Mouse (Mus musculus): ENCODE data around the gene 4930453N24Rik. TPM values are rescaled to one million over a fixed set of nuclear protein-coding genes. Genes with fewer than 3 reads are reported as not detected.

4930453N24Rik gene
- polyA plus RNA-seq (2016; fragmentation: Nextera tagmentation; extraction: Ambion mirVana), result 29.1 and 29.3 TPM in 2 replicates

DNA sequence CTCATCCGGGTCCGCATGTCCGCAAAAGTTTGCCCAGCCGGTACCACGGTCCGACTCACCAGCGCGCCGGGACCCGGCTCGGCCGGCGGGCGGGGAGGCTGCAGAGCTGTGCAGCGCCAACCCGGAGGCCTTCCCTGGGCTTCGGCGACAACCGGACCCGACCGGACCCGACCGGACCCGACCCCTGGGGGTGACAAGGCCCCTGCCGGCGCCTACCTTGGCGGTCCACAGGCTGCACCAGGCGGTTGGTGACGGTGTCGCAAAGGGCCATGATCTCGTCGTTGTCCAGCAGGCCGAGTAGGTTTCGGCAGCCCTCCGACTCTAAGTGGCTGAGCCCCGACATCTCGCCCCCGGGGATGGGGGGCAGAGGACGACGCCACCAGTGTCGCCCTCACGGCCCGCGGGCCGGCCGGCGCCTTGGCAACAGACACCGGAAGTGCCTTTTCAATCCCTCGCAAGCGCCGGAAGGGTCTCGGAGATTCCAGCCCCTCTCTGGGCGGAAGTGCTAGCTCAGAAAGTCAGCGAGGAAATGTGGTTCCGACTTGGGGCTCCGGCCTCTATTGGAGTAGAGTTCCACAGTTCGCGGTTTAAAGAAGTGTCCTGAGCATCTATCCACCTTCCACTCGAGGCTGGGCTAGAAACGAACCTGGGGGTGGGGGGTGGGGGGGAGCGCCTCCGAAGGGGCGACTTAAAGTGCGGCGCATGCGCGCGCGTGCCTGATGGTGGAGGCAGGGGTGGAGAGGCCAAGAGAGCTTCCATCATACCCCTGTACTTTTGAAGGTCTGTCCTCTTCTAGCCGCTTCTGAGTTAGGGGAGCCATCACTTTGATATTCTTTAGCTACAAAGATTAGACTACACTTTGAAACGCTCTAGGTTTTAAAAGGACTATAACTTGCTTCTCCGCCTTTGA, at the start of gene 4930453N24Rik:
4930453N24Rik (minus strand) TSS at position 641 of the 910 bp plus-strand sequence.
- WGBS, result 2% methylated on average over 72 of the region's 72 CpGs
- no peaks in the 10 kb centered on the region for H3K9me3 ChIP-seq
- peak within 1 kb of the TSS; percentile 86 for H3K4me3 ChIP-seq
- peak within 1 kb of the TSS; percentile 62 for H3K4me2 ChIP-seq (replicated peaks)
- H3K9ac ChIP-seq (replicated peaks), result peak within 1 kb of the TSS; percentile 85
- peaks cover 14% of the 10 kb centered on the region for H3K4me1 ChIP-seq
- H3K27ac ChIP-seq (replicated peaks), result peak within 1 kb of the TSS; percentile 86
- peaks cover 17% of the 10 kb centered on the region for H3K36me3 ChIP-seq
- H3K27me3 ChIP-seq, result 0 out of 2 replicates have a peak, but pooled peaks cover 5% of the 10 kb centered on the region
- ATAC-seq (ENCODE audit: low FRiP score, low read depth), result peak; percentile 96

DNA sequence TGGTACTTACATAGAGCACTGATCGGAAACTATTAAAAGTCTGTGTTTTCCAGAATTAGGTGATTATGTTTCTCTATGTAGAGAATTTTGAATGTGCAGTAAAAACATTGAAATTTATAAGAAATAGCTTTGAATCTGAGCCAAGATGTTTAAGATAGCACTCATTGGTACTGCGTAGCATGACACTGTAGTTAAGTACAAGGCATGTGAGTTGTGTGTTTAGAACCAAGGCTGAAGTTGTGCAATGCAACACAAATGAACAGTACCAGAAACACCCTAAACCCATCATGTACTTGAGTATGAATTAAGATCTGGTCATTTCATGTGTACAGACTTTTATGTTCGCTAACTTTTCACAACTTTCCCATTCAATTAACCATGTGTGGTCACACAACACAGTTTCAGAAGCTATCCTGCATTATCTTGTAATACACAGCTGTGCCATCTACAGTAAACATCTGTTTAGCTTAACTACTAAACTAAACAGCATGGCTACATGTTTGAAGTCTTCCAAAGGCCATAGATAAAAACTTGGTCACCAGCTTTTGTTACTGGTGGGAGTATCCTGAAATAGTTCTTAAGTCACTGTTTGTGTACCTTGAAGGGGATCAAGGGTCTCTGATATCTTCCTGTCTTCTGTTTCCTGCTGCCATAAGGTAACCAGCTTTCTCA, 46.3 kb upstream of the 4930453N24Rik start:
- WGBS, result 95% methylated on average over 3 of the region's 3 CpGs
- Histone ChIP-seq H3K4me2 (replicated peaks) (no peak overlapping the region), H3K27ac (replicated peaks) (no peak overlapping the region), H3K9me3 (no peaks in the 10 kb centered on the region), H3K9ac (replicated peaks) (no peak overlapping the region), H3K27me3 (no peaks in the 10 kb centered on the region), H3K4me1 (no peaks in the 10 kb centered on the region), H3K36me3 (peaks cover 7% of the 10 kb centered on the region), H3K4me3 (no peak overlapping the region)
- no peak for ATAC-seq (ENCODE audit: low FRiP score, low read depth)

DNA sequence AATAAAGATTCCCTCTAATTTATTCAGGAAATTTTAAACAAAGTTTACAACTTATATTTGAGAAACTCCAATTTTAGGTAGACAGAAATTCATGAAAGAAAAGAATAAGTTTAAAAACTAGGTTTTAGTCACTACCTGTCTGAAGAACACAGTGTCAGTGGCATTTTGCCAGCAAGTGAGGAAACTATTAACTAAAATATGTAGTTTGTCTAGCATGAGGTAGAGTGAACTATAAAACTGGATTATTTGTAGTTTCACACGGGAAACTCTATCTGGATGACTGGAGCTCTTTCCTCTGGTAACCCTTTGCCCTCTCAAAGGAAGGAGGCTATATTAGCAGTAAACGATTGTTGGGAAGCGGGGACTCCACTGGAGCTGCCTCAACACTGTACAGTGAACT, 32.1 kb upstream of the 4930453N24Rik start:
- Histone ChIP-seq H3K9me3 (0 out of 2 replicates have a peak, but pooled peaks cover 3% of the 10 kb centered on the region), H3K4me1 (no peaks in the 10 kb centered on the region), H3K4me3 (no peak overlapping the region), H3K27me3 (no peaks in the 10 kb centered on the region), H3K4me2 (replicated peaks) (no peak overlapping the region), H3K27ac (replicated peaks) (no peak overlapping the region), H3K9ac (replicated peaks) (no peak overlapping the region), H3K36me3 (peaks cover 10% of the 10 kb centered on the region; the same call in 1 of the 2 replicates)
- ATAC-seq (ENCODE audit: low FRiP score, low read depth), result no peak
- WGBS, result 90% methylated on average over 3 of the region's 3 CpGs

DNA sequence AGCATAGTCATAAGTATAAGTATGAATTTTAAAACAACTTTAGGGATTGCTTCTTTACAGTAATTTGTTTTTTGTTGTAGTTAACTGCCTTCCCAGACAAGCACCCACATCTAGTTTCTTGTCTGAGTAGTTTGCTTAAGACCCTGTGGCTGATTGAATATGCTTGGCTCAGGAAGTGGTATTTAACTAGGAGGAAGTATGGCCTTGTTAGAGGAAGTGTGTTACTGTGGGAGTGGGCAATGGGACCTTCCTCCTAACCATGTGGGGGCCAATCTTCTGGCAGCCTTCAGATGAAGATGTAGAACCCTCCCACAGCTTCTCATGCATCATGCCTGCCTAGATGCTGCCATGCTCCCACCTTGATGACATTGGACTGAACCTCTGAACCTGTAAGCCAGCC, 30.7 kb upstream of the 4930453N24Rik start:
- H3K4me1 ChIP-seq, result no peaks in the 10 kb centered on the region
- no peak overlapping the region for H3K4me3 ChIP-seq
- H3K9ac ChIP-seq (replicated peaks), result no peak overlapping the region
- no peak for ATAC-seq (ENCODE audit: low FRiP score, low read depth)
- no peak overlapping the region for H3K27ac ChIP-seq (replicated peaks)
- H3K4me2 ChIP-seq (replicated peaks), result no peak overlapping the region
- no peaks in the 10 kb centered on the region for H3K27me3 ChIP-seq
- H3K9me3 ChIP-seq, result 0 out of 2 replicates have a peak, but pooled peaks cover 3% of the 10 kb centered on the region
- peaks cover 10% of the 10 kb centered on the region; the same call in 1 of the 2 replicates for H3K36me3 ChIP-seq

DNA sequence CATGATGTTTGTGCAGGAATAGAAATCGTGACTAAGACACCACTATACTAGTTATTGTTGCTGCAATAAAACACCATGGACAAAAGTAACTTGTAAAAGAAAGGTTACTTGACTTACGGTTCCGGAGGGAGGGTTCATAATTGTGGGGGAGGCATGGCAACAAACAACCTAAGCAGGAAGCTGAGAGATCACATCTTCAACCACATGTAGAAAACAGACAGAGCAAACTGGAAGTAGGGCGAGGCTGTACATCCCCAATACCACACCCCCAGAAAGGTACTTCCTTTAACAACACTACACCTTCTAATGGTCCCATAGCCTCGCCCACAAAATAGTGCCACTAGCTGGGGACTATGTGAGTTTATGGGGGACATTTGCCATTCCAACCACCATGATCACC, 29.4 kb upstream of the 4930453N24Rik start:
- 0 out of 2 replicates have a peak, but pooled peaks cover 2% of the 10 kb centered on the region for H3K9me3 ChIP-seq
- H3K4me2 ChIP-seq (replicated peaks), result no peak overlapping the region
- peaks cover 4% of the 10 kb centered on the region; the same call in 1 of the 2 replicates for H3K36me3 ChIP-seq
- no peak overlapping the region for H3K4me3 ChIP-seq
- no peak for ATAC-seq (ENCODE audit: low FRiP score, low read depth)
- H3K27me3 ChIP-seq, result no peaks in the 10 kb centered on the region
- no peak overlapping the region for H3K27ac ChIP-seq (replicated peaks)
- no peak overlapping the region for H3K9ac ChIP-seq (replicated peaks)
- 90% methylated on average over 5 of the region's 5 CpGs for WGBS
- no peaks in the 10 kb centered on the region for H3K4me1 ChIP-seq

DNA sequence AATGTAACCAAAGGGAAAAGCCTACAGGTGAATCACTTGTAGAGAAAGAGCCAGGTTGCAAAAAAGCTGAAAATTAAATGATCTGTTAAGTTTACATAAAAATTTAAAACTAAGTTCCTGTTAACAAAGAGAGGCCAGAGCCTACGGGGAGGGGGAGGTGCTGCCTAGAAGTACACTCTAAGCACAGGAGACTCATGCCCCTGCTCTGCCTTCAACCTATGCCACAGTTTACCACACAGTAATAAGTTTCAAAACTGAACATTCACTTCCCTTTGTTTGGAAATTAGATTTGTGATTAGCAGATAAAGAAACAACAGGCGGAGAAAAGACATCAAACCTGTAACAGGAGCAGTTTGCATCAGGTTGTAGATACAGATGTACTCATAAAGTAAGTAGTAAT, 23.8 kb upstream of the 4930453N24Rik start:
- no peaks in the 10 kb centered on the region for H3K36me3 ChIP-seq
- no peak overlapping the region for H3K9ac ChIP-seq (replicated peaks)
- H3K9me3 ChIP-seq, result no peaks in the 10 kb centered on the region
- no peak for ATAC-seq (ENCODE audit: low FRiP score, low read depth)
- H3K27me3 ChIP-seq, result no peaks in the 10 kb centered on the region
- WGBS, result 83% methylated on average over 2 of the region's 2 CpGs
- no peaks in the 10 kb centered on the region for H3K4me1 ChIP-seq
- no peak overlapping the region for H3K27ac ChIP-seq (replicated peaks)
- H3K4me3 ChIP-seq, result no peak overlapping the region
- H3K4me2 ChIP-seq (replicated peaks), result no peak overlapping the region

DNA sequence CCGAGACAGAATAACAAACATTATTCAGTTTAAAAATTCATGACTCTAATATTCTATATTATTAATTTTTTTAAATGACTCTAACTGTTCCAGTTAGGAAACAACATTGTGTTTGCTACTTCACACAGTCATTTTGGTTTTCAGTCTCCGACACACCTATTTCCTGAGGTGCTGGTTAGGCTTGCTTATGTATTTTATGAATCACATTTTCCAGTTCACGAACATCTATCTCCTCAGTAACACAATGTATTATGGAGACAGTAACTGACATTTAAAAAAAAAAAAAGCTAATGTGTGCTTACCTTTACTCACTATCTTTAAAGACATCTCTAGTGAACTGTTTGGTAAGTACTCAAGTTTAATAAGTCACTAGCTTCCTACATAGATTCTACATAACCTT, 18.7 kb upstream of the 4930453N24Rik start:
- ATAC-seq (ENCODE audit: low FRiP score, low read depth), result no peak
- no peaks in the 10 kb centered on the region for H3K9me3 ChIP-seq
- no peak overlapping the region for H3K27ac ChIP-seq (replicated peaks)
- H3K4me1 ChIP-seq, result no peaks in the 10 kb centered on the region
- no peak overlapping the region for H3K4me2 ChIP-seq (replicated peaks)
- 93% methylated on average over 3 of the region's 3 CpGs for WGBS
- no peak overlapping the region for H3K4me3 ChIP-seq
- H3K36me3 ChIP-seq, result peaks cover 18% of the 10 kb centered on the region
- H3K9ac ChIP-seq (replicated peaks), result no peak overlapping the region
- no peaks in the 10 kb centered on the region for H3K27me3 ChIP-seq

DNA sequence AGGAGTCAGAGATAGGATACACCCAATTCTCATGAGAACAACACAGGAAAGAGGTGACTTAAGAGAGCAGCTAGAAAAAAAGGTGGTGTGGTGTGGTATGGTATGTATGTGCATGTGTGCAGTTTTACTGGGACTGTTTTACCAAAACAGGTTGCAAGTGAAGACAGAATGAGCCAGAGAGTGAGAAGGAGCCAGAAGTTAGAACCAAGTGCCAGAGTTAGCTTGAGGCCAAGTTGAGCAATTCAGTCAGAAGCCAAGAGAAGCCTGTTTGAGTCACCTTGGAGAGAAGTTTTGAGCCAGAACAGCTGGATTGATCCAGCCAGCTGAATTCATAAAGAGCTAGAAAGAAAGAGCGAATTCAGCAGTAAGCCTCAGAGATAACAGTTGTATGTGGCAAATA, 4.6 kb upstream of the 4930453N24Rik start:
- 87% methylated on average over 1 of the region's 1 CpGs for WGBS
- Histone ChIP-seq H3K27ac (replicated peaks) (no peak overlapping the region), H3K4me3 (no peak overlapping the region), H3K36me3 (no peaks in the 10 kb centered on the region), H3K9ac (replicated peaks) (no peak overlapping the region), H3K27me3 (0 out of 2 replicates have a peak, but pooled peaks cover 5% of the 10 kb centered on the region), H3K4me2 (replicated peaks) (no peak overlapping the region), H3K9me3 (no peaks in the 10 kb centered on the region), H3K4me1 (peaks cover 3% of the 10 kb centered on the region)
- ATAC-seq (ENCODE audit: low FRiP score, low read depth), result no peak

DNA sequence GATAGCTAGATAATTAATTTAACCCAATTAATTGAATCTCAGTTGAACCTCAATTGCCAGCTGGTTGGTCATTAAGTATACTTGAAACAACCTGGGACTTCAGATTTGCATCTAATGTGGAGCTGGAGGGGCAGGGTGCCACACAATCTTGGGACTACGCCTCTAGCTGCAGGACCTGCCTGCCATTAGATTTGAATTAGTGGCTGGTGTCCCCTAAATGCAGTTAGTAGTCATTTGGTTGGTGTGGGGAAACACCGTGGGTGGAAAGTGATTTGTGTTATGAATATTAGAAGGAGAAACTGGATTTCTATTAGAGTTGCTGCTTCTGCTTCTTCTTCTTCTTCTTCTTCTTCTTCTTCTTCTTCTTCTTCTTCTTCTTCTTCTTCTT, 464 bp upstream of the 4930453N24Rik start:
- no peak overlapping the region for H3K9ac ChIP-seq (replicated peaks)
- WGBS, result 73% methylated on average over 2 of the region's 2 CpGs
- peak; percentile 5; the same call in 1 of the 2 replicates for ATAC-seq (ENCODE audit: low FRiP score, low read depth)
- H3K27me3 ChIP-seq, result 0 out of 2 replicates have a peak, but pooled peaks cover 5% of the 10 kb centered on the region
- H3K27ac ChIP-seq (replicated peaks), result peak overlapping the region; percentile 86; the same call in 1 of the 2 replicates
- peak overlapping the region; percentile 86 for H3K4me3 ChIP-seq
- peaks cover 11% of the 10 kb centered on the region; the same call in 1 of the 2 replicates for H3K36me3 ChIP-seq
- no peaks in the 10 kb centered on the region for H3K9me3 ChIP-seq
- peak overlapping the region; percentile 62 for H3K4me2 ChIP-seq (replicated peaks)
- peaks cover 14% of the 10 kb centered on the region for H3K4me1 ChIP-seq

DNA sequence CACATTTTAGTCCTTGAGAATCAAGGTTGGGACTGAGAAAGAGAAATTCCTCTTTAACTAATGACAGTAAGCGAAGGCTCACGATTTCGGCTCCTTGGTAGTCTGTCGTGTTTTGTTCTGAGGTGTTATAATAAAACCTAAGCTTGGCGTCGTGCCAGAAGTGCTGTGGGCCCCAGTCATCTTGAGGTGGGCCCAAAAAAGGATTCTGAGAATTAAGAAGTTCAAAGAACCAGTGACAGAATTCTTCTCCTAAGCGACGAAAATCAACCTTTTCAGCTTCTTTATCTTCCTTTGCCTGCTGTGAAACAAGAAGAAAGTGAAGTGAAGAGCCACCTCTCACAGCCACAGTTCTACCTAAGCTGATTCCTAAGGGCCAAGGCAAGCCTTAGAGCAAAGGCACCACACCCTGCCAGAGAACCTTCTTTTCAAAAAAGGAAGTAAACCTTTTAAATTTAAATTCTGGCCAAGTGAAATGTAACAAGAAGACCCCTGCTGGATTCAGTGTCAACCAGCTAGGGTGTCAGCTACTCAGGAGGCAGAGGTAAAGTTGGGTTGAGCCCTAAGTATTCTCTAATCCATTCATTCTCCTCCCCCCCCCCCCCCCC, 4.2 kb downstream of the 4930453N24Rik start:
- H3K9ac ChIP-seq (replicated peaks), result no peak overlapping the region
- peaks cover 50% of the 10 kb centered on the region for H3K36me3 ChIP-seq
- no peaks in the 10 kb centered on the region for H3K27me3 ChIP-seq
- peaks cover 6% of the 10 kb centered on the region for H3K9me3 ChIP-seq
- no peak overlapping the region for H3K4me3 ChIP-seq
- no peak overlapping the region for H3K4me2 ChIP-seq (replicated peaks)
- H3K27ac ChIP-seq (replicated peaks), result no peak overlapping the region
- peaks cover 14% of the 10 kb centered on the region for H3K4me1 ChIP-seq
- ATAC-seq (ENCODE audit: low FRiP score, low read depth), result no peak
- 91% methylated on average over 8 of the region's 8 CpGs for WGBS

DNA sequence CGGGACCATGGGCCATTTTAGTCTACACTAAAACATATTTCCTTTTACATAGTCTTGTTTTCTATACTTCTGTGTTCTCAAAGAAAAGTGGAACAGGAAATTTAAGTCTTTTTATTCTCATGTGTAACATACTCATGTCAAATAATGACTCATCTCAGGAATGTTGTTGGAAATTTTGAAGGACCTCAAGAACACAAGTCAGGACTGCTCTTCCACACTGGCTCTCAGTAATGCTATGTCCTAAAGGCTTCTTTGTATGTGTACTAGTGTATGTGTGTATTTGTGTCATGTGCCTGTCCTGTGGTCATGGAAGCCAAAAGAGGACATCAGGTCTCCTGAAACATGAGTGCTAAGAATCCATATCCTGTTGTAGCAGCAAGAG, 11.7 kb downstream of the 4930453N24Rik start:
- H3K27ac ChIP-seq (replicated peaks), result no peak overlapping the region
- no peak overlapping the region for H3K4me2 ChIP-seq (replicated peaks)
- H3K4me1 ChIP-seq, result no peaks in the 10 kb centered on the region
- H3K9me3 ChIP-seq, result peaks cover 6% of the 10 kb centered on the region
- 100% methylated on average over 1 of the region's 1 CpGs for WGBS
- peaks cover 19% of the 10 kb centered on the region for H3K36me3 ChIP-seq
- no peak for ATAC-seq (ENCODE audit: low FRiP score, low read depth)
- no peak overlapping the region for H3K9ac ChIP-seq (replicated peaks)
- no peaks in the 10 kb centered on the region for H3K27me3 ChIP-seq
- no peak overlapping the region for H3K4me3 ChIP-seq

Data from midbrain, embryonic 12.5 days (tissue).